Mouse (Mus musculus): ENCODE results near the gene Mrln.
A peak's percentile ranks its signal among the peaks of the same experiment; 100 is the strongest.

Mrln gene

DNA sequence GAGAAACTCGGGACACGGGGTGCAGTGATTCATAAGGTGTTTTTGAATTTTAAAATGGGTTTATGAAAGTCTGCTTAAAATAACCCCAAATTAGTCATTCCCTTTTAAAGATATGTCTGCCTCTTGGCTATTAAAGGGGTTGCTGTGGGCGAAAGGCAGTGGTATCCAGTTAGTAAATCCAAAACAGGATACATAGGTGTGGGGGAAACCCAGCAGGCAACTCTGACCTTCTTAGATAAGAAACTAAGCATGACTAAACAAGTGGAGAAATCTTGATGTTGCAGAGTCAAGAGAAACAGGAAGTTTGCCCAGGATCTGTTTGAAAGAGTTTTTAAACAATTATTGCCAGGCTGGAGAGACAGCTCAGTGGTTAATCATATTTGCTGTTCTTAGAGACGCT is 52.6 kb downstream of the Mrln start:
- DNase-seq = no peak

DNA sequence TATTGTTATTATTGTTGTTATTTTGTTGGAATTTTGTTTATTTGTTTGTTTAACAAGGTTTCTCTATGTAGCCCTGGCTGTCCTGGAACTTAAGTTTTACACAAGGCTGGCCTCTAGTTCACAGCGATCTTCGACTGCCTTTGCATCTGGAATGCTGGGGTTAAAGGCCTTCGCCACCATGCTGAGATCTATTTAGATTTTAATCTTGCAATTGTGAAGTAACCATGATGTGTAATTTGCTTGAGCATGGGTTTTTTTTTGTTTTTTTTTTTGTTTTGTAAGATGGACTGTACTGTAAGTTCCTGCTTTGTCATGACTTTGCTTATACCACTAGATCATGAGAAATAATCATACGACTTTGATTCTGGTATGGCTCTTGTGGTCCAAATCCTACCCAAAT is 56.4 kb downstream of the Mrln start:
- no peak for DNase-seq

DNA sequence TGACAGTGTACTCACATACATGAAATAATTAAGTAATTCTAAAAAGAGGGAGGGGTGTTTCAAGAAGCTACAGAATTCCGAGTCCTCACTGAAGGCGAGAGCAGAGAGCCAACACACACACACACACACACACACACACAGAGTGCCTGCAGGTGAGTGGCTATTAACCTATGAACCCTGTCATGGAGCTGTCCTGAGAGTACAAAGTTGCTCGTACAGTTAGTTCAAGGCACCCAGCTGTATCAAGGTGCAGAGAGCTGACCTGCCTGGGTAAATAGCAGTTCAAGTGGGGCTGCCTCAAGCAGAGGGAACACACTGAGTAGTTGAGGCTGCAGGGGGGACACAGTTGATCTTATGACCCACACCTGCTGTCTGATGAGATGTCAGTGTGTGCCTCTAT is 57.6 kb downstream of the Mrln start:
- peak; percentile 76 for DNase-seq

DNA sequence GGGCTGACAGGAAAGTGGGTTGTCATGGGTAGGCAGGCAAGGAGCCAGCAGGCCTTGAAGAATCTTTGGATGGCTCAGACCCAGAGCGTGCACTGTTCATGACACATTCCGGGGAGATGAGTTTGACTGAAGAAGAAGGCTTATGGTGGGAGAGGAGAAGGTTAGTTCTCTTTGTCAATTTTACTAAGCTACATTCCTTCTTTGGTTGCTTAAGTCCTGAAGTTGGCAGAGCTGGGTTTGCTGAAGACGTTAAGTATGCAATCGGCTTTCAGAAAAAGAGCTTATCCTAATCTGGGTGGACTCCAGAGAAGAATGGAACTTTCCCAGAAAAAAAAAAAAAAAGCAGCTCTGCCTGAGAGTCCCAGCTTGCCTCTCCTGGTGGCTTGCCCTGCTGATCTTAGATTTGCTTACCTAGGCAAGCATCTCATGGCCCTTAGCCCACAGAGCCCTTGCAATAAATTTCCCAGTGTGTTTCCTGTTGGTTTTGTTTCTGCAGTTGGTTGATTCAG is 59.3 kb downstream of the Mrln start:
- peak; percentile 58 for DNase-seq

DNA sequence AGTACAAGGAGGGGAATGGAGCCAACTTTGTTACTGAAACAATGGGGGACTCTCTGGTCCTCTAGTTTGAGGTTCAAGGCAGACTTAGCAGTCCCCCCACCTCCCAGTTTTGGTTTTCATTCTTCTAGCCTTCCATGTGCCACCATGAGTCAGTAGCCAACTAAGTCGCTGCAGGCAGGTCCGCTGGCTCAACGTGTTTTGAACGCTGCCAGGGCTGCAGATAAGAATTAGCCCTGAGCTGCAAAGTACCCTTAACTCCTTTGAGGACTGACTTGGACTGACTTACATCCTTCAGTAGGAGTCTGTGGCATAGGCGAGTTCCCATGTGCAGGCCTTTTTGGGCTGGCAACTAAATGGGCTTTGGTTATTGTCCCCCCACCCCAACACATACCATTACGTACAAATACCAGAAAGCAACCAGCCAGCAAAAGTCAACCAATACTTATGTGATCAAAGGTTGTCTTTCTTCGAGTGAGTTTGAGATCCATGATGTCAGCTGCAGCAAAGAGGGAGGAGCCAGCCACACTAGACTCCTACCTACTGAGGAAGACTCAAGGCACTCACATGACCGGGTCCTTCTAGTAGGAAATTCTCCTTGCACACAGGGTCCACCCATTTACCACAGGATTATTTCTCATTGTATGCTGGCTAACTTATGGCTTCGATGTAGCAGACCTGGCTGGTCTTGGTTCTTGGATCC is 60.0 kb downstream of the Mrln start:
- DNase-seq = no peak

DNA sequence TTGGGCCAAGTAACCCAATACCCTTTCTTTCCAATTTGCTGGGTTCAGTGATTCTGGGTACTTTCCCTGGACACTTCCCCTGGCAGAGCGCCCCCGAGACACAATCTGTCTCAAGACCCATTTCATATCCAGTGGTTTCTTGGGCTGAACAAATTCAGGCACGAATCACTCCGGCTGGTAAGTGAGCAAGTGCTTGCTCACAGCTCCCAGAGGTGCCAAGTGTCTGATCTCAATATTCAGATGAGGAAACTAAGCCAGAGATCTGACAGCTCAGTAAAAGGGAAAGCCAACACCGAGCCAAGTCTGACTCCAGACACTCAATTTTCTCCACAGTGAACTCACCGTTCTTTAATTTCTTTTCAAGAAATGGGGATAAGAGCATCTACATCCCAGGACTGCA is 62.0 kb downstream of the Mrln start:
- DNase-seq = no peak

DNA sequence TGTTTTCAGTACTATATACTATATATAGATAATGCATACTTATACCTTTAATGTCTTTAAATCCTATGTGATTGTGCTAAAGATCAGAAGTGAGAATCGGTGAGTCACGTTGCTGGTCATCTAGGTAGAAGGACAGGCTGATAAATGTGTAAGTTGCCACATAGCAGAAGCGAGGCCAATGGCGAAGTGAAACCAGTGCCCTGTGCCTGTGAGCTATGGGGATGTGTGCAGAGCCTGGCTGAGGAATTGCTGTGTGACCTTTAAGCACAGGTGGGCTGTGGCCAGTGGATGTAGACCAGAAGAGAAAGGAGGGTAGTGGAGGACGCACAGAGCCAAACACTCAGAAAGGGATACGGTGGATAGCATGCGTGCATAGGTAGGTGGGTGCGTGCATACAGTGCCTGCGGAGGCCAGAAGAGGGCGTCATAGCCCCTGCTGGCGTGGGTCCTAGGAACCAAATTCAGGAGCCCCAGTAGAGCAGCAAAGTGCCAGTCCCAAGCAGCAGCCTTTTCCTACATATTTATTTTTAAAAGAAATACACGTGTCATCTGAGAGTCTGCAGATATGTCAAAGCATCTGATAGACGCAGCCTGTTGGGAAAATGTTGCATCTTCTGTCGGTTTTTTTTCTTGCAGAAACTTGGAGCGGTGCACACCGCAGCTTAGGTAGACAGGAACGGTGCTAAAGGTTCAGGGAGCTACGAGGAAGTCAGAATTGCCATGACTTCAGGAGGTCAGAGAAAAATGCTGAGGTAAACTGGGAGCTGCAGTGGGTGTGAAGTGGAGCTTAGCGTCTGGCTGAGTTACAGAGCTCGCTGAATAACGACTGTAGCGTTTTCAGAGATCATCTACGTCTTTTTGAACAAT is 64.3 kb downstream of the Mrln start:
- no peak for DNase-seq

Data from kidney, adult 11 months (tissue).